Mouse (Mus musculus): ENCODE results near the gene Ascl3.

GRCm38 (mm10) chr7:109707023-109707785 is 24.3 kb downstream of the Ascl3 start:
- TF ChIP-seq HCFC1 (IDR thresholded peaks at IDR 0.05; ENCODE audit: borderline replicate concordance, insufficient read depth, low read length) (no peak), CHD2 (IDR thresholded peaks at IDR 0.05; ENCODE audit: low read depth, low read length) (no peak)
